Mouse (Mus musculus): Measurements from ENCODE around the gene Mrpl20. TPM values are rescaled to one million over a fixed set of nuclear protein-coding genes. Genes with fewer than 3 reads are reported as not detected.

The Mrpl20 gene
- polyA plus RNA-seq, 1 experiment = 36.9 TPM

DNA sequence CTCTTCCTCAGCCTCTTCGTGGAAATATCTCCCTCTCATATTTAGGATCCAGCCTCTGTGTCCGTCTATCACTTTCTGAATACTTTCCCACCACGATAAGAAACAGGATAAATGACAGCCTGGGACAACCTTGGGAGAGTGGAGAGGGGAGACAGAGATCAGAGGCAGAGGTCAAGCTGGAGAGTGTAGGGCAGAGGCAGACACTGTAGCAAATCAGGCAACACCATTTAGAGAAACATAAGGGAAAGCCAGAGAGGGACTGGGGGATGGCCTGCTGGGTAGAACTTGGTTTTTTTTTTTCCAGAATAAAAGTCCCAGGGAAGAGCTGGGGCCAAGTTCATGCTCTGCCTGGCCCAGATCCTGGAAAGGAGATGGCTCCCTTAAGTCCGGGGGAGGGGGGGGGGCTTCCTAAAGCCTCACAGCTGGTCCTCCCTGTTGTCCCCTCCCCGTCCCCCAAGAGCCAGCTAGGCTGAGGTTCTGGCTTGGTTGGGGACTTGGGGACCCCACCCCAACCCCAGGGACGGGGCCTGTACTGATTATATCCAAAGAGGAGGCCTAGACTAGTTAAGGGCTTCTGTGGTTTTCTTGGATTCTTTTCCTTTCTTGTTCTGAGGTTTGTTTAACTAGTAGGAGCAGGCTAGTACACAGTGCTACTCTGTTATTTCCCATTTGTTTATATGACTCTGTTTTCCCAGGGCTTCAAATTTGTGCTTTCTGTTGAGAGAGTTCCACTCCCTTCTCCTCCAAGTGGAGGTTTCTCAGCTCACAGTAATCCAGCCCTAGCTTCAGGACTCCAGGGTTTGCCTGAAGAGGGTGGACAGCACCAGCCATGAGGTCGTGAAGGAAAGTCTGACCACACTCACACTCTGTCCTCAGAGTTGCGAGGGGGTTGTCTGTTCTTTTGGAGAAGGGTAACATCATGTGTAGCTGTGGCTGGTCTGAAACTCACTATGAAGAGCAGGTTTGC, 35.8 kb downstream of the Mrpl20 start:
- peaks cover 28% of the 10 kb centered on the region for H3K4me1 ChIP-seq (ENCODE audit: control insufficient read depth, insufficient read depth, low read length)
- no peak overlapping the region for H3K4me3 ChIP-seq (replicated peaks; ENCODE audit: extremely low read depth, low read depth, low read length)
- 39% methylated on average over 8 of the region's 8 CpGs for WGBS
- no peak for DNase-seq
- TF ChIP-seq CTCF (IDR thresholded peaks at IDR 0.05; ENCODE audit: insufficient read depth, low read length) = no peak
- no peak; the same call in 1 of the 2 replicates for TF ChIP-seq POLR2A (IDR thresholded peaks at IDR 0.05; ENCODE audit: borderline replicate concordance, extremely low read depth, low read depth, low read length)

DNA sequence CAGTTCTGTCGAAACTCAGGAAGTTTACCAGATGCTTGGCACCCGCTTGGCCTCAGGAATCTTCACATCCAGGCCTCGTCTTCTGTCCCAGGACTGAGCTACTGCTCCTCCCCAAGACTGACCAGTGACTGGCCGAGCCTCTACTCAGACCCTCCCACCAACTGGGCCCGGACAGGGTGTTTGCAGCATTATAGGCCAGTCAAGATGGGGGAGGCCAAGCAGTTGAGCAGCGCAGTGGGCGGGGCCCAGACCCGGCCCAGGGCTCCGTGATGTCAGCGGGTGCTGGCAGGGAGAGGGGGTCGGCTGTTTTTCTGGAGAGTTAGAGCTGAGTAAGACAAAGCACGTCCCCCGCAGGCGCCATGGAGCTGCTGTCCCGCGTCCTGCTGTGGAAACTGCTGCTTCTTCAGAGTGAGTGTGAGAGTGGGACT, 36.8 kb downstream of the Mrpl20 start, which contains the start of gene Mxra8:
Gene Mxra8, plus strand, starts transcription at position 198 of the 428 bp plus-strand sequence.
- Histone ChIP-seq H3K4me1 (ENCODE audit: control insufficient read depth, insufficient read depth, low read length) (peaks cover 20% of the 10 kb centered on the region; the same call in 1 of the 2 replicates), H3K4me3 (replicated peaks; ENCODE audit: extremely low read depth, low read depth, low read length) (peak within 1 kb of the TSS; percentile 93)
- TF ChIP-seq CTCF (IDR thresholded peaks at IDR 0.05; ENCODE audit: insufficient read depth, low read length) (no peak), POLR2A (IDR thresholded peaks at IDR 0.05; ENCODE audit: borderline replicate concordance, extremely low read depth, low read depth, low read length) (peak; percentile 67; the same call in 1 of the 2 replicates)
- peak; percentile 79 for DNase-seq
- 12% methylated on average over 16 of the region's 16 CpGs for WGBS

DNA sequence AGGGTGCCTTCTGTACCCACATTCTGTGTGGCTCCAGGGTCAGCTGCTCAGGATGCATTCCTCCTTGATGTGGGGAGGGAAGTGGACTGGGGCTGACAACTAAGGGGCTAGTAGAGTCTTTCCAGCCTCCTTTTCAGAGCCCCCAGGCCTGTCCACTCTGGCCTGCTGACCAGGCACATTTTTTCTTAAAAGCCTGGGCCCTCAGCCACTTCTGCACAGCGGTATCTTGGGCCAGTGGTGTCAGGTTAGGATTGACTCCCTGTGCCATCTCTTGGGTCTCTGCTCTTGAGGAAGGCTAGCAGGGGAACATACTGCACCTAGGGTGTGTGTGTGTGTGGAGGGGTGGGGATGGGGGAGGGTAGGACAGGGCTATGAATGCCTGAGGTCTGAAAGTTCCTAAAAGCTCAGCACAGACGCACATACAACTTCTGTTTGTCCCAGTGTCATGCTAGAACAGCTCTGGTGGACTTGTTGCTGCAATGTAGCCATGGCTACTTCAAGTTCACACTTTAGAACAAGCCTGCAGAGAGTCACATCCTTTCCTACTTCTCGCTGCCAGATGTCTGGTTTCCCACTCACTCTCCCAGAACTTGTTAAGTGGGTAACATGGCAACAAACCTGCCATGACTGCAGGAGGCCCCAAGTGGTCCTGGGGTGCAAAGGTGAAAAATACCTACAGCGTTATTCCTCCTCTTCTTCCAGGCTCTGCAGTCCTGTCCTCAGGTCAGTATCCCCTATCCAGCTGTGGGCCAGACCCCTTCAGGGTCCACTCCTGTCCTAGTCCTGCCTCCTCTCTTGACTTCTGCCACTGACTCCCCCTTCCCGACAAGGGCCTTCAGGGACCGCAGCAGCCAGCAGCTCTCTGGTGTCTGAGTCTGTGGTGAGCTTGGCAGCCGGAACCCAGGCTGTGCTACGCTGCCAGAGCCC, 37.7 kb downstream of the Mrpl20 start:
- TF ChIP-seq POLR2A (IDR thresholded peaks at IDR 0.05; ENCODE audit: borderline replicate concordance, extremely low read depth, low read depth, low read length) (no peak), CTCF (IDR thresholded peaks at IDR 0.05; ENCODE audit: insufficient read depth, low read length) (no peak)
- no peak for DNase-seq
- 17% methylated on average over 8 of the region's 8 CpGs for WGBS
- H3K4me3 ChIP-seq (replicated peaks; ENCODE audit: extremely low read depth, low read depth, low read length) = peak overlapping the region; percentile 93
- H3K4me1 ChIP-seq (ENCODE audit: control insufficient read depth, insufficient read depth, low read length) = peaks cover 20% of the 10 kb centered on the region; the same call in 1 of the 2 replicates

DNA sequence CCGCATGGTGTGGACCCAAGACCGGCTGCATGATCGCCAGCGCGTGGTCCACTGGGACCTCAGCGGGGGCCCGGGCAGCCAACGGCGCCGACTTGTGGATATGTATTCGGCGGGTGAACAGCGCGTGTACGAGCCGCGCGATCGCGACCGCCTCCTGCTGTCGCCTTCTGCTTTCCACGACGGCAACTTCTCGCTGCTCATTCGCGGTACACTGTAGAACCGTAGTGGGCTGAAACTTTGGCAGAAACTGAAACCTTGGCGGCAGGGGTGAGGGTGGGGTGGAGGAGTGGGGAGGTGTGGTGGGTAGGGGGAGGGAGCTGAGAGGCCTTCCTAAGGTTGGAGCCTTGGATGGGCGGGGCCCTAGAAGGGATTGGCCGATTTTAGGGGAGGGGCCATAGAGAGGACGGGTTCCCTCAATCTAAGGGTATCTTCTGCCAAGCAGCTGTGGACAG, 38.4 kb downstream of the Mrpl20 start:
- H3K4me1 ChIP-seq (ENCODE audit: control insufficient read depth, insufficient read depth, low read length) = peaks cover 20% of the 10 kb centered on the region; the same call in 1 of the 2 replicates
- peak overlapping the region; percentile 93 for H3K4me3 ChIP-seq (replicated peaks; ENCODE audit: extremely low read depth, low read depth, low read length)
- TF ChIP-seq CTCF (IDR thresholded peaks at IDR 0.05; ENCODE audit: insufficient read depth, low read length) = 0 out of 2 replicates have a peak, but pooled peaks have one; percentile 5
- TF ChIP-seq POLR2A (IDR thresholded peaks at IDR 0.05; ENCODE audit: borderline replicate concordance, extremely low read depth, low read depth, low read length) = peak; percentile 38; the same call in 1 of the 2 replicates
- DNase-seq = peak; percentile 65
- WGBS = 2% methylated on average over 32 of the region's 32 CpGs

DNA sequence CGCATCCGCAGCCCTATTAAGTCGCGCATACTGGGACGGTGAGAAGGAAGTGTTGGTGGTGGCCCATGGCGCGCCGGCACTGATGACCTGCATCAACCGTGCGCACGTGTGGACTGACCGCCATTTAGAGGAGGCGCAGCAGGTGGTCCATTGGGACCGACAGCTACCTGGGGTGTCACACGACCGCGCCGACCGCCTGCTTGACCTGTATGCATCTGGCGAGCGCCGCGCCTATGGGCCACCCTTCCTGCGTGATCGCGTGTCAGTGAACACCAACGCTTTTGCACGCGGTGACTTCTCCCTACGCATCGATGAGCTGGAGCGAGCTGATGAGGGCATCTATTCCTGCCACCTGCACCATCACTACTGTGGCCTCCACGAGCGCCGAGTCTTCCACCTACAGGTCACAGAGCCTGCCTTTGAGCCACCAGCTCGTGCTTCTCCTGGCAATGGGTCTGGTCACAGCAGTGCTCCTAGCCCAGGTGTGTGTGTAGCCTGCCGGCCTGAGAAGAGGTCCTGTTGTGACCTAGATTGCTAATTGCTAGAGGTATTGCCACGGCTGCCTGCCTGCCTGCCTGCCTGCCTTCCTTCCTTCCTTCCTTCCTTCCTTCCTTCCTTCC, 39.1 kb downstream of the Mrpl20 start:
- Histone ChIP-seq H3K4me3 (replicated peaks; ENCODE audit: extremely low read depth, low read depth, low read length) (peak overlapping the region; percentile 38), H3K4me1 (ENCODE audit: control insufficient read depth, insufficient read depth, low read length) (peaks cover 22% of the 10 kb centered on the region)
- 60% methylated on average over 38 of the region's 38 CpGs for WGBS
- TF ChIP-seq CTCF (IDR thresholded peaks at IDR 0.05; ENCODE audit: insufficient read depth, low read length) (no peak), POLR2A (IDR thresholded peaks at IDR 0.05; ENCODE audit: borderline replicate concordance, extremely low read depth, low read depth, low read length) (no peak)
- DNase-seq = no peak

DNA sequence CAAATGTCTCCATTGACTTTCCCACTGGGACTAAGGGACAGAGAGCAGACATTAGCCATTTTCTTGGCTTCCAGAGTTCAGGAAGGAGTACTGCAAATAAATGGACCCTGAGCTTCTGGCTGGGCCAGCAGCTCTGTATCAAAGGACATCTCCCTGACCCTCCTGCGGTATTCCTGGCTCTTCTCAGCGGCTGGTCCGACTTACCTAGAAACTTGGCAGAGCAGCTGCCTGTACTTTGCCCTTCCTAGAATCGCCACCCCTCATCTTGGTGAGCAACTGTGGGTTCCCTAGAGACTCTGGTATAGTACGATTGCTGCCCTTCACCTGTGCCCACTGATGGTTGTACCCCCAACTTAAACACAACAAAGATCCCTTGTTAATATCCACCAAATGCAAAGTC, 40.6 kb downstream of the Mrpl20 start:
- no peak overlapping the region for H3K4me3 ChIP-seq (replicated peaks; ENCODE audit: extremely low read depth, low read depth, low read length)
- no peak for DNase-seq
- 89% methylated on average over 5 of the region's 5 CpGs for WGBS
- no peak for TF ChIP-seq CTCF (IDR thresholded peaks at IDR 0.05; ENCODE audit: insufficient read depth, low read length)
- TF ChIP-seq POLR2A (IDR thresholded peaks at IDR 0.05; ENCODE audit: borderline replicate concordance, extremely low read depth, low read depth, low read length) = no peak
- H3K4me1 ChIP-seq (ENCODE audit: control insufficient read depth, insufficient read depth, low read length) = peaks cover 21% of the 10 kb centered on the region

DNA sequence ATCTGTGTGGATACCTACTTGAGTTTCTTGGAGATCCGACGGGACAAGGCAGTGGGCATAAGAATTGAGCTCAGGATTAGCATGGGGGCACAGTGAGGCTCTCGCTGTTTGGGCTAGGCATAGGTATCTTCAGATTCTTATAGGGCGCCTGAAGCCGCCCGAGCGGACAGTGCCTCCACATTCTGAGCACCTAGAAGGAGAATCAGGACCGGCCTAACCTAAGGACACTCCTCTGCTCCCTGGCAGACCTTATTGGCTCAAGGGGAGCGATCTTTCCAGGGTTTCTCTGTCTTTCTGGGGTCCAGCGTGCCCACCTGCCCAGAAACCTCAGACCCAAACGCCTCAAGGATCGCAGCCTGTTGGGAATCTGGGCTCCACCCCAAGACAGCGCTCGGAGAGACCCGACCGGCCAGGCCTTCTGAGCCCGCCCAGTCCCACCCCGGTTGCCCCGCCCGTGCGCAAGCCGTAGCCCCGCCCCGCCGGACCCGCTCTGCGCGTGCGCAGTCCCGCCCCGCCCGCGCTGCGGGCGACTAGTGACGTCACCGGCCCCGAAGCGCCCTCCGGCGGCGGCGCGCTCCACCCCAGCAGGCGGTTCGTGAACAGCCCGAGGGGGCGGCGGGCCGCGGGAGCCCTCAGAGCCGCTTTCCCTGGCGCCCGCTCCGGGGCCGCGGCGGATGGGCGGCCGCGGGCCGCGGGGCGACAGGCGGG, 44.3 kb downstream of the Mrpl20 start, which contains the start of gene Dvl1:
Gene Dvl1, plus strand, starts transcription at position 532 of the 708 bp plus-strand sequence.
- peak; percentile 94 for DNase-seq
- TF ChIP-seq CTCF (IDR thresholded peaks at IDR 0.05; ENCODE audit: insufficient read depth, low read length) (no peak), POLR2A (IDR thresholded peaks at IDR 0.05; ENCODE audit: borderline replicate concordance, extremely low read depth, low read depth, low read length) (peak; percentile 87)
- H3K4me1 ChIP-seq (ENCODE audit: control insufficient read depth, insufficient read depth, low read length) = peaks cover 19% of the 10 kb centered on the region
- WGBS = 3% methylated on average over 62 of the region's 65 CpGs
- peak within 1 kb of the TSS; percentile 83 for H3K4me3 ChIP-seq (replicated peaks; ENCODE audit: extremely low read depth, low read depth, low read length)
